Mouse (Mus musculus) adrenal gland (tissue): ENCODE data around the gene Dusp15.

Experiments
- intact Hi-C: fragments of 180-260 bp; cut with DNase I; formaldehyde crosslinking; loops from one replicate; pipeline ENCODE4 v1.15.1; 2025

Dusp15 gene

DNA sequence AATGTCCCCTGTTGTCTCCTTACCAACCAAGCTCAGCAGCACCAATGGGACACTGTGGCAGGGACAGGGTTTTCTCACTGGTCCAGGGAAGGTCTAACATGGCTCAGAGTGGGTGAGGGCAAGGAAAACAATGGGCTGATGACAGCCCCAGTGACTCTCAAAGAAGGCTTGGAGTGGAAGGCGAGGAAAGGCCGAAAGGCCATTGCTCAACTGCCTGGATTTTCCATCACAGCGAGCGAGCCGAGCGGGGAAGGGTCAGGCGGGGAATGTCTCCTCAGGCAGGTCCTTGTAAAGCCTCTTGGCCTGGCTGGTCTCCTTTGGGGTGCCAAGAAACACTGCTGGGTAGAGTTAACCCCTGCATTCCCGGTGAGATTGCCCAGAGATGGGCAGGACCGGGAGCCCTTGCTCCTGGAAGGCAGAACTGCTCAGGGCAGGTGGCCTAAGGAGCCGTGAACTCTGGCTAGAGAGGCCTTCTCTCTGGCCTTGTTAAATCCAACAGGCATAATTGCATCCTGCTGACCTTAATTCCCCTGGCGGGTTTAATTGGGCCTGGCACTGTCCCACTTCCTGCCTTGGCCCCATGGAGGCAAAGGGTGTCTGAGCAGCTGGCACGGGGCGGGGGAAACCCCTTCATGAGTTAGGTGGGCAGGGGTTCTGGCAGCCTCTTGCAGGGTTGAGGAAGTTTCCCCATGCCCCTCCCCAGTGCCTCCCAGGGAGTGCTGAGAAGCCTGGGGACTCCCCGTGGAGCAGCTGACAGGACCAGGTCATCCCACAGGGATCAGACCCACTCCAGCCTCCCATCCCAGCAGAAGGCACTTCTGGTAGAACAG is 44.2 kb downstream of the Dusp15 start:
- intact Hi-C loops = no loop called here

DNA sequence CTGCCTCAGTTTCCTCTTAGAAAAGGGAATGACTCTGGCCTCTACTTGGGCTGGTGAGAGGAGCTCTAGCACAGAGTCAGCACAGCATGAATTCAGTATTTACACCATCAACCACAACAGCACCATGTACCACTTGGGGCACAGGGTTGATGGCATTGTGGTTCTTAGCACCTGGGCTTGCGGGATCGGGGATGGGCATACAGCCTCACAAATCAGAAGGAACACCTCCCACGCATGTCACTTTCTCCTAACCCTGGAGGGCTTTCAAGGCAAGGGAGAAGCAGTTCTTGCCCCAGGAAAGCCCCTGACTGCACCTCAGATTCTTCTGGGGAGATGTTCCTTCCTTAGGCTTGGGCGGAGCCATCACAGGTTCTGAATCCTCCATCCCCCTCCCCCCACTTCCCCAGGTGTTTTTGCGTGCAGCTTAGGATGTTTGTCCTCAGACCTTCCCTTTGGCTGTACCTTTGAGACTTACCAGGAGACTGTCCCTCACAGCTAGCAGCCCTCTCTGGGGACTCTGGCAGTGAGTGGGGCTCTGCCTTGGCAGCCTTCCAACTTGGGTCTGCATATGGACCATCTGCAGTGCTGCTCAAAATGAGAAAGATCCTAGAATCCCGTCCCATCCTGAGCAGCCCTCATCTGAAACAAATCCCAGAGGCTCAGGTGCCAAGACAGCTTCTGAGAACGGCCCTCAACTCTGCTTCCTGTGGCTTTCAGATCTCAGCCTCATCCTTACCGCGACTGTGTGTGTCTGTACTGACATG is 45.0 kb downstream of the Dusp15 start:
- intact Hi-C loops = no loop called here

DNA sequence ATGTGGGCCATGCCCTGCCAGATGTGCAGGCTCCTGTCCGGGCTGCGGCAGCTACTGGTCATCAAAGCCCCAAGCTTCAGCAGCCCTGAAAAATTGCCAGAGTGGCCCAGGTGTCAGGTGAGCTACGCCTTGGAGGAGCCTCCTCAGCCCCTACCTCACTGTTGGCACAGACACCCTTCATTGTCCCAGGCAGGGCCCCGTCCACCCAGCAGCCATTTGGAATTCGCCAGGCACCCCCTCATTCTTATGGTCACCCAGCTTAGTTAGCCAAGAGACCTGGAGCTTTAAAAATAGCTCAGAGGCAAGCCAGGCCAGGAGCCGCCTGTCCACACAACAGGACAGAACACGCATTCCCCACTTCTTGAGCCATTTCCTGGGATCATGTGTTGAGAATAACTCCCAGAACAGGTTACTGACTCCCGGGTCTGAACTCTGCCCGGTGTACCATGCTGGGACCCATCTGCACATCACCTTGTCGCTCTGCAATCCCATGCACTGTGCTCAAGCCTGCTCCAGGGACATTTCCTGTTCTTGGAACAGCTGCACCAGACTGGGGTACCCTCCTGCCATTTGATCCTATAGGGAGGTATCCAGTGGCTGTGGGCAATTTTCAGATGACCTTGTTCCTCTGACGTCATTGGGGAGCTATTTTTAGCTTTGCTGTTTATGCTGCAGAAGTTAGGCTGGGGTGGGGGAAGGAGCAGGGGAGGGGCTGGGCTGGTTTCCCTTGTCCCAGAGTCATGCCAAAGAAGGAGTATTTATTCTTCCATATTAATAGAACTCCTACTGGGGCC is 46.3 kb downstream of the Dusp15 start:
- intact Hi-C loops = no loop called here

DNA sequence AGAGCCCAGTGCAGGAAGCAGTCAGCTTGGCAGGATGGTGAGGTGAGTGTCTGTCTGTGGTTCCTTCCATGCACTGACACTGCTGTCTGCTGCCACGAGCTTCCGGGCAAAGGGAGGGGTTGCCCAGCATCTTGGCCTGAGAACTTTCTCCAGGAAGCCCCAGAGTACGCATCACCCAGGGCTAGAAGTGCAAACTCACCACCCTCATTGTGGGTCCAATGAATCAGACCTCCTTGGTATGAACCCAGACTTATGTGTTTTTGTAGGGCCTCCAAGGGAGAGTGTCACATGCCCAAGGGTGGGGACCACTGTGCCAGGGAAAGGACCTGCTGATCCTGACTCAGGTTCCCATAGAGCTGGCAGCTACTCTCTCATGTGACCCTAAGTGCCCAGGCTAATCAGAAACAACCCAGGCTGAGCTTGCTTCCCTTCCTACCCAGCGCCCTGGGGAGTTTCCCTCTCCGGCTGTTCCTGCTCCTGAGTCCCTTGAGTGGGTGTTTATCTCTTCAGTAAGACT is 47.3 kb downstream of the Dusp15 start:
- intact Hi-C loops = no loop called here

DNA sequence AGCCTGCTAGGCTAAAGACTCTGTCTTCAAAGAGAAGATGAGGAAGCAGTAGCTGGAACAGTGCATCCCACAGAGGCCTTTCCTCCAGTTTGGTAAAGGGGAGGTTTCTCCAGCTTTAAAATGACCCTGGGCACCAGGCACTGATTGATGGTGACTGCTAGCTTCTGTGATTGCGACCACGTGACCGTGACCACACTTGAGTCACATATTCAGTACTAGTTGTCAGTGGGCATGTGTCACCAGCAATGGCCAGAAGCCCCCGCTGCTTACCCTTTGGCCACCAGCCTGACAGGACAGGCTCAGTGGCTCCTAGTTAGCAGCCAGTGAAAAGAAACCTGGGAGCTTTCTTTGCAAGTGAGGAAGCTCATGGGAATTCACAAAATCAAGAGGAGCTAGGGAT is 47.9 kb downstream of the Dusp15 start:
- intact Hi-C loops = no loop called here

DNA sequence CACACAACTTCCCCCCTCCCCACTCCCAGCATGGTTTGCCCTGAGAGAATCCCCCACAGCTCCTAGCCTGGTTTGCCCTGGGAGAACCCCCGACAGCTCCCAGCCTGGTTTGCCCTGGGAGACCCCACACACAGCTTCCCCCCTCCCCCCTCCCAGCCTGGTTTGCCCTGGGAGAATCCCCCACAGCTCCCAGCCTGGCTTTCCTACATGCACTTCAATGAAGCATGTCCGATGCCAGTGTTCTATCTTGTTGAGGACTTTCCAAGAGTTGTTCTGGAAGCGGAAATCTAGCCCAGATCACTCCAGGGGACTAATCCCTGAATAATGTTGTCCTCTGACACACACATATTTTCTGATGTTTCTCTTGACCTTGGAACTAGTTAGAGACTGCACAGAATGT is 48.8 kb downstream of the Dusp15 start:
- intact Hi-C loops = no loop called here

DNA sequence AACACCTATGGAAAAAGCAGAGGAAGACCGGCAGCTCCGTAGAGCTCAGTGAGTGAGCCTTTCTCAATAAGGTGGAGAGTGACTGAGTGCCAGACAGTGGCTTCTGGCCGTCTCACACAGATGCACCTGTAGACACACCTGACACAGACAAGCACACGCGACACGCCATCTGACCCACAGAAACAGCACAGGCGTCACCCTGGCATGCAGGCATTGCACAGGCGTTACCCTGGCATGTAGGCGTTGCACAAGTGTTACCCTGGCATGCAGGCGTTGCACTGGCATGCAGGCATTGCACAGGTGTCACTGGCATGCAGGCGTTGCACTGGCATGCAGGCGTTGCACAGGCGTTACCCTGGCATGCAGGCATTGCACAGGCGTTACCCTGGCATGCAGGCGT is 50.2 kb downstream of the Dusp15 start:
- intact Hi-C loops = no loop called here

DNA sequence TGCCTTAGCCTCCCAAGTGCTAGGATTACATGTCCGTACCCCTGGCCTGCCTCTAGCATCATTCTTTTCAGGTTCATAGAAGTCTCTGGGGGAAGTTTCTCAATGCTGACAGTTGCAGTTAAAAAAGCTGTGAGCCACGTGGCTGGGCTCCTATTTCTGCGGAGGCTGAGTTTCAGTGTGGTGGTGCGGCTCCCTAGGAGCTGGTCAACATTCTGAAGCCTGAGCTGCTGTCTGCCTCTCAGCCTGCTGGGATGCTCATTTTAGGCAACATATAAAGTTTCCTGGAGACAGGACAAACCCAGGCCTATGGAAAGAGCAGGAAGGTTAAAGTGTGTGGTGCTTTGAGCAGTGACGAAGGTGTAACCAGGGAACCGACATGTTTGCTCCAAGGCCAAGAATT is 52.5 kb downstream of the Dusp15 start:
- intact Hi-C loops = no loop called here

DNA sequence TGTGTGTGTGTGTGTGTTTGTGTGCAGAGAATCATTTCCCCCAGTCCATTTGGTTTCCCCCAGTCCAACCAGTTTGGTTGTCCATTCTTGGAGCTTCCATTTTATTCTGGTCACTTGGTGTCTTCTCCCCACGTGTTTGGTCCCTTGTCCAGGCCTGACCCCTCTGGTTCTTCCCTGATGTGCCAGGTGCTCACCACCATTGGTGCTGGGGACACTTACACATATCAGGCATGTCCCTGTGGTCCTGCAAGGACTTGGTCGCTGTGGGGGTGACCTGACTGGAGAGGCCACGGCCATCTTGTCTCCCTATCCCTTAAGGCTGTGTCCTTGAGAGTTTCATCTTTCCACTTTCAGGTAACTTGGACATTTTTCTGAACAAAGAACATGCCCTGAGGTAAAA is 54.6 kb downstream of the Dusp15 start:
- intact Hi-C loops = no loop called here

DNA sequence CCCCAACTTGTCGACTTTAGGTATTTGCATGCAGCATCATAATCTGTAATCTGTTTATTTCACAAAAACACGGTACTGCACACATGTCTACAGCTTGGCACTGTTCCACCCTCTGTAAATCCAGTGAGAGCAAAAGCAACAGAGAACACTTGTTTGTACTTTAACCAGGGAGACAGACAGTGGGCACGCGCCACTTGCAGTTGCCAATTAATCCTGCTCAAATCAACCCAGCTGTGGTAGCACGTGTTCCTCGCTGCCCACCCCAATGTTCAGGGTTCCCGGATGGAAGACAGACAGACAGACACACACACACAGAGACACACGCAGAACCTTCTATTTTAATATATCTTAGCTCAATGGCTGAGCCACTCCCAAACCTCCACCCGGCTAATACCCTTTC is 55.7 kb downstream of the Dusp15 start:
- intact Hi-C loops = no loop called here
